Mouse (Mus musculus) ES-E14 (cell line): ENCODE data around the gene Pafah1b3.
A peak's percentile ranks its signal among the peaks of the same experiment; 100 is the strongest.

ENCODE experiments used
- CHD2 ChIP-seq: IDR thresholded peaks from 2 replicates; pipeline ENCODE4 v1.6.1; 2014; ENCODE audit warnings: mild to moderate bottlenecking, low read depth, low read length, inconsistent platforms
- HCFC1 ChIP-seq: IDR thresholded peaks from 2 replicates; pipeline ENCODE4 v1.6.1; 2012; ENCODE audit warnings: low read length, inconsistent platforms, borderline replicate concordance; ENCODE audit not compliant: insufficient read depth
- MAFK ChIP-seq: IDR thresholded peaks from 2 replicates; pipeline ENCODE4 v1.6.1; 2014; ENCODE audit warnings: mild to moderate bottlenecking, low read depth, low read length, inconsistent platforms; ENCODE audit not compliant: insufficient read depth
- ZC3H11A ChIP-seq: IDR thresholded peaks from 2 replicates; pipeline ENCODE4 v1.6.1; 2012; ENCODE audit warnings: low read depth, mild to moderate bottlenecking, inconsistent platforms, low read length, borderline replicate concordance
- ZNF384 ChIP-seq: IDR thresholded peaks from 2 replicates; pipeline ENCODE4 v1.6.1; 2012; ENCODE audit warnings: low read depth, low read length, inconsistent platforms

DNA sequence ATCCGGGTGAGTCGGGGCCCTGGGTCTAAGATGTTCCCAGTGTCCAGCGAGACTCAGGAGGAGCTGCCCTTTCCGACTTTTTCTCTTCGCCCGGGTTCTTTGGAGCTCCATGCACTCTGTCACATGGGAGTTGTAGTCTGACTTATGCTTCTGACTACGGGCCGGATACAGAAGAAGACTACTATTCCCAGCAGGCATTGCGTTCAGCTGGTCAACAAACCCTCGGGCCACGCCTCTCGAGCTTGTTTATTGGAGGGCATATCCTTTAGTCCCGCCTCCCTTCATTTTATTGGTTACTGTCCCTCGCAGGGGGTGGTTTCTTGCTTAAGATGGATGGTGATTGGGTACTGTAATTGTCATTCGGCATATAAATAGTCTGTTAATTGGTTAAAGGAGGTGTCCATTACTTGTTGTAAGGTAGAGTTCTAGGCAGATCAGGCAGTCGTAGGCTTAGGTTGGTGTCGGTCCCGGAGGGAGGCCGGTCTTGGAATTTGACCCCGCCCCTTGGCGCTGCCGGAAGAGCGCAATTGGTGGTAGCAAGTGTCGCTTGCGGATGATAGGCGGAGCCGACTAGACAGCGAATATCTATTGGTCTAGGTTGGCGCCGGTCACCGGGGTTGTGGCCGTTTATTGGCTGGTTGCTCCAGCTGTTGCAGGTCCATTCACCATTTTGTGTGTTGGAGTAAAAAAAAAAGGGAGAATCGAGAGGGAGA, 29.9 kb downstream of the Pafah1b3 start:
- no peak for TF ChIP-seq MAFK
- peak; percentile 90 for TF ChIP-seq ZNF384
- peak; percentile 97 for TF ChIP-seq HCFC1
- TF ChIP-seq CHD2 = peak; percentile 98
- no peak for TF ChIP-seq ZC3H11A
